Mouse (Mus musculus) activated CD4-positive, CD25-positive, alpha-beta regulatory T cell, adult 4 months (primary cell): ENCODE measurements around the gene Gabrb3. TPM values are rescaled to one million over a fixed set of nuclear protein-coding genes. Genes with fewer than 3 reads are reported as not detected.
"Not testable (repeated sequence)": the region's sequence is repeated elsewhere in the genome, so short reads cannot be mapped to it uniquely, and the experiment has no call there.

Experiments
- ATAC-seq: one replicate; pipeline ENCODE4 v1.8.0; 2017
- polyA plus RNA-seq, 2 experiments: library from polyadenylated mRNA; unstranded; fragments of 100-300 nt; shearing (Covaris generic); gene quantifications; one replicate each; pipeline ENCODE4 v1.2.1; 2017

The Gabrb3 gene
- polyA plus RNA-seq, 2 experiments from 2014 or later, result 0.08 TPM; not detected in 1

DNA sequence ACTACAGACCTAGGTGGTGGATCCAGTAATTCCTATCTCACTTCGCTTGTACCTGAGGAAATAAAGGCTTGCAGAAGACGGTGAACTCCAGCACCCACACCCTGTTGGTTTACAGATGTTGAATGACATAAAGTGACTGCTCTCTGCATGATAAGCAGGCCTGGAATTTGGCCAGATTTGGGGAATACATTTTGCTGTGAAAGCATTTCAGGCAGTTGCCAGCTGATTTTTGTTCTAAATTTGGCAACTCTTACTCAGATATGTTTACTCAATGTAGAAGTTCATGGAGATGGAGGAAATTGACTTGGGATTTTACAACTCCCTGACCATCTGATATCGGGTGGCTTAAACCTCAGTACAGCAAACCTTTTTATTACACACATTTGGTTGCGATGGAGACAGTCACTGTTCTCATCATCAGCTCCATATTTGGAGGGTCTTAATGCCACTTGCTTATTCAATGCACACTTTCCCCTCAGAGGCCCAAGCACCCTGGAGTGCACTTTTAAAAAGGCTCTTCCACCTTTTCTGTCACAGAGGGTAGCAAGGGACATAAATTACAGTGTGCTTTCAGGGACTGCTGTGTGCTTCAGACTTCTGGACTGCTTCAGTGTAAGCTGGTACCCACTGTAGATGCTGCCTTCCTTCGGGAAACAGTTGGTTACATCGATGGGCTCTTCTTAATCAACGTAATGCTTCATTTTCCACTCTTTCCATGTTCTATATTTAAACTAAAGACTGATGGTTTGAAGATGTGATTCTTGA is 287.7 kb downstream of the Gabrb3 start:
- no peak for ATAC-seq

DNA sequence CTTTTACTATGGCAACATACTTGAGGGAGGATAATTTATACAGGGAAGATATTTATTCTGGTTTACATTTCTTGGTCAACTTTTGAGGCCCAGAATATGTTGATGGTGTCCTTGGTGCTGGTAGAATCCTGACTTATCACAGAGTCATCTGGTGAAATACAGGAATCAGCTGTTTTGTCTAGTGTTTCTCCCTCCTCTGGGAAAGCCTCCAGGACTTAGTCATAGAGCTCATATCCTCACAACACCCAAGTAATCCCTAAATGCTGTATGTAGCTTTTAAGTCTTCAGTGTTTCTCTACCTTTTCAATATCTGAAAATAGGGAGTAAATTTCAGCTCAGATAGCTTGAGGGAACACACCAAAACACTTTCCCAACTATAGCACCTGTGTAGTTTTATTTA is 292.2 kb downstream of the Gabrb3 start:
- ATAC-seq, result no peak

- no peak for ATAC-seq
Measured at GRCm38 (mm10) chr7:57746836-57747235, 327.3 kb downstream of the Gabrb3 start.

- no peak for ATAC-seq
Measured at GRCm38 (mm10) chr7:57760466-57760865, 341.0 kb downstream of the Gabrb3 start.

- ATAC-seq, result no peak
Measured at GRCm38 (mm10) chr7:57778754-57779153, 359.3 kb downstream of the Gabrb3 start.

DNA sequence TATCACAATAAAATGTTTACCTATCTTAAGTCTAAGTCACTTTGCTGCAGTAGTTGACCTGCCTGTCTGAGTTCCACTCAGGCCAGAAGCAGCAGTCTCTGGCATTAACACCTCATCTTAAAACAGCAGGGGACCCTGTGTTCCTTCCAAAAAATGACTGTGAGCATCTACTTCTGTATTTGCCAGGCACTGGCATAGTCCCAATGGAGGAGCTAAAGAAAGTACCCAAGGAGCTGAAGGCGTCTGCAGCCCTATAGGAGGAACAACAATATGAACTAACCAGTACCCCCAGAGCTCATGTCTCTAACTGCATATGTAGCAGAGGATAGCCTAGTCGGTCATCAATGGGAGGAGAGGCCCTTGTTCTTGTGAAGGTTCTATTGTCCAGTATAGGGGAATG is 366.6 kb downstream of the Gabrb3 start:
- ATAC-seq, result not testable (repeated sequence)

DNA sequence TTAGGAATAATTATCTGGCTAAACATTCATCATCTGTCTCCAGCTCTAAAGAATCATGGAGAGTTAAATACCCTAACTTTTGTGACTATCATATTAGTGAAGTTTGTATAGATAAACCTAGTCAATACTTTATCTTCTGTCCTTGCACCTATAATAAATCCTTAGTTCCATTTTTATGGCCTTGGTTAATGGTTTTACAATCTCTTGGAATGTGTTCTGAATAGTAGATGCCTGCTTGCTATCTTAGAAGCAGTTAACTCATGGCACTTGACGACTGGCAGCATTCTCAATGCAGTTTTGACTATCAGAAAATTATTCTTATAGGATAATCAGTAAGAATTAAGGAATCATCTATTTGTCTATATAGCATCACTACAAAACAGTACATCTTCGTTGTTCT is 368.0 kb downstream of the Gabrb3 start:
- no peak for ATAC-seq

DNA sequence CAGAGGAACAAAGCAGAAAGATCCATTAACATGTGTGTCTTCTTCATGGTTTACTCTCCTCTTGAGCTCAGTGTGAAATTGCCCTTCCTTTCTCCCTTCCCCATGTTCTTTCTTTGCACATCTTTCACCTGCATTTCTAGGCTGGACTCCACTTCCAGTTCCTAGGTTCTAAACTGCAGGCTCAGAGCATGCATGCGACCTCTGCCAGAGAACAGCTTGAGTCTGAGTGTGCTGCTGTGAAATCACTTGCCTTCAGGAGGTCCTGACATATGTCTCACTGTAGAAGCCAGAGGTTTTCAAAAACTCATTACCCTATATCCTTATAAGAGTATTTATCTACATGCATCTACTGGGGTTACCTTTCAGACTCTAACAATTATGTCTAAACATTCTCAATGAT is 383.8 kb downstream of the Gabrb3 start:
- no peak for ATAC-seq

GRCm38 (mm10) chr7:57813716-57814115 is 394.2 kb downstream of the Gabrb3 start:
- no peak for ATAC-seq

DNA sequence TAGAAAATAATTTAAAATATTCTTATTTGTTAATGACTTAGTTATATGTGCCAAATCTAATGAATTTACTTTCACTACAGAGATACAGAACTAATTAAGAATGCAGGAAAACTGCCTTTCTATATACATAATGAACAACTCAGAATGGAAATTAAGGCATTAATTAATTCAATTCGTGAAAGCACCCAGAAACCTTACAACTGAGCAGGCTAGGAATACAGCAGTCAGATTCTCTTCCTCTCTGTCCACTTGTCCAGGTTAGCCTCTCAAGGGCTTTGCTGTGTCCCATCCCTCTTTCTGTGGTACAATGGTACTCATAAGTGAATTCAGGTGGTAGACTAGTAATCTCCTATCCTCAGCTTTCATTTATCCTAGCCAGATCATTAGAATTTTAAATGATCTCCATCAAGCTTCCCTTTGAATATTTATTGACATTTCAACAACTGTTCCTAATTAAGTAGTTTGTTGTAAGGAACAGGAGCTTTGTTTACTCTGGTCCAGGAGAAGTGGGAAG is 422.9 kb downstream of the Gabrb3 start:
- ATAC-seq, result no peak

- ATAC-seq, result no peak
Measured at GRCm38 (mm10) chr7:57867951-57868350, 448.5 kb downstream of the Gabrb3 start.

Other genes with a start within 250 kb of the Gabrb3 start
- gene Gabrg3, start 32.5 kb upstream of the Gabrb3 start, polyA plus RNA-seq, result under 1 TPM in 1 of 2 experiments, not detected in 1; 0.09 TPM
- not detected for gene Gabra5, start 90.4 kb downstream of the Gabrb3 start, polyA plus RNA-seq